Mouse (Mus musculus) hindbrain, embryonic 11.5 days (tissue): ENCODE data around the gene Pias1. TPM values are rescaled to one million over a fixed set of nuclear protein-coding genes. Genes with fewer than 3 reads are reported as not detected.

Experiments used
- polyA plus RNA-seq: library from polyadenylated mRNA; unstranded; fragments of >200 nt; fragmentation: Nextera tagmentation; extraction: Ambion mirVana; gene quantifications from 2 replicates; pipeline ENCODE4 v1.2.1, GENCODE M21; 2014

Gene Pias1
- polyA plus RNA-seq, 1 experiment from 2014 or later = 71.5 TPM

Other genes starting within 250 kb of the Pias1 start
- 46.9 and 53.7 TPM in 2 replicates for gene Fem1b, start 176.0 kb downstream of the Pias1 start, polyA plus RNA-seq
- 7.9 and 8.5 TPM in 2 replicates for gene Cln6, start 149.1 kb downstream of the Pias1 start, polyA plus RNA-seq
- gene Calml4, start 129.8 kb downstream of the Pias1 start, polyA plus RNA-seq = 4.5 and 7.5 TPM in 2 replicates
- 6.6 and 7.4 TPM in 2 replicates for gene Skor1, start 161.0 kb upstream of the Pias1 start, polyA plus RNA-seq